Mouse (Mus musculus) thymus, adult 2 months (tissue): ENCODE measurements around the gene Pcgf1.

Source experiments
- CTCF ChIP-seq: fragments of 200-500 bp; IDR thresholded peaks from 2 replicates; pipeline ENCODE4 v1.5.1; 2012; ENCODE audit warnings: mild to moderate bottlenecking, control low read depth, low read length, moderate library complexity, borderline replicate concordance; ENCODE audit not compliant: control insufficient read depth, poor library complexity, insufficient read depth; ENCODE audit errors: extremely low read depth
- POLR2A ChIP-seq: fragments of 200-500 bp; IDR thresholded peaks from 2 replicates; pipeline ENCODE4 v1.6.1; 2012; ENCODE audit warnings: mild to moderate bottlenecking, low read length, control low read depth, moderate library complexity; ENCODE audit not compliant: control insufficient read depth, poor library complexity, insufficient read depth; ENCODE audit errors: extremely low read depth

DNA sequence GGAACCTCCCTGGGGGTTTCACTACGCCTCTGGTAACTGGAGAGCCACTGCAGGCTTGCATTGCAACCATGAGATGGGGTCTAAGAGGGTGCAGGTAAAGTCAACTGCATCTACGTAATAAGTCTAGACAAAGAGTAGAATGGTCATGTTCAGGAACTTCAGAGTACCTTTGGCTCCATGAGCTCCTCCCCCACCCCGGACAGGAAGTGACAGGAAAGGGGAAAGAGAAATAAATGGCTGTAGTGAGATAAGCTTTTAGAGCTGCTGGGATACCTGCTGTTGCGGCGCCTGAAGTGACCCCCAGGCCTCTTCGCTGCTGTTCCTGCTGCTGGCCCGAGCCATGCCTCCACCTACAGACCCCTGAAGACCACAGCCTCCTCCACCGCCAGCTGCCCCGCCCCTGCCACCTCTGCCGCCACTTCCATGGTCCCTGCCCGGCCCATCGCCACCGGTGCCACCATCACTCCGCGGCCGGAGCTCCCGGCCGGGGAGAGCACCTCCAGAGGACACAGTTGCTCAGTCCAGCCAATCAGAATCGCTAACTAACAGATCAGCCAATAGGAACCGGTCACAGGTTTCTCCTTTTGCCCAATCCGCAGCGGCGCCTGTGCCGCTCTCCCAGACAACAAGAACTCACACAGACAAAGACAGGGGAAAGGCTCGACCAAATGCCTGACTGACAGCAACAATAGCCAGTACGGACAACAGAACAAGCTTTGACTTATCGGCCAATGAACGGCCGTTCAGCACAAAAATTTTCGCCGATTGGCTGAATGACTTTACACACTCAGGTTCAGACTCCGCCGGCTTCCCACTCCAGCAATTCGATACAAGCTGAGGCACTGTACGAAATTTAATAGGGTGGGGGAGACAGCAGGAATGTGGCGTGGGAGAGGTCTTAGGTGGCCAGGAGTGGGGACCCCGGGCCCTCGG lies 43.5 kb downstream of the Pcgf1 start, which contains the start of gene Wbp1:
- TF ChIP-seq CTCF (peak; percentile 62; the same call in 1 of the 2 replicates), POLR2A (peak; percentile 91)
